ENCODE assay signal across 8 mouse cellular contexts in the genomic region with DNA sequence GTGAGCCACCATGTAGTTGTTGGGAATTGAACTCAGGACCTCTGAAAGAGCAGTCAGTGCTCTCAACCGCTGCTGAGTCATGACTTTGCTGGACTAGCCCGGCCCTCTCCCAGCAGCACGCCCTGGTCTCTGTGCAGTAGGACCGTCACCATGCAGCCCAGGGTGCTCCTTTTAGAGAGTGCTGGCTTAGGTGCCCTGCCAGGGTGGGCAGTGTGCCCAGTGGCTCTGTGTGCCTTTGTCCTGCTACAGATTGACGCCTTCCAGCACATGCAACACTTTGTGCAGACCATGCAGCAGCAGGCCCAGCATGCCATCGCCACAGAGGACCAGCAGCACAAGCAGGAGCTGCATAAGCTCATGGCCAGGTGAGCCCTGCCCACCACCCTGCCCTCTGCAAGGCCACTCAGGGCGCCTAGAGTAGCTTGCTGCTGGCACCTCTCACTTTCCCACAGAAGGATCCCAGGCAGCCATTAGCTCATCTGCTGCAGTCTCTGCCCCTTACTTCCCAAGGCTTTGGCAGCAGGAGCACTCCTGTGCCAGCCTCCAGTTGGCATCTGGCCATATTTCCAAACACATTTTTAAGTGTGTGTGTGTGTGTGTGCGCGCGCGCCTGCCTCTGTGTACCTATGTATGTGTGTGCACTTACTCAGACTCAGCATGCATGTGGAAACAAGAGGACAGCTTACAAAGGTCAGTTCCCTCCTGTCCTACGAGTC. TPM values are rescaled to one million over a fixed set of nuclear protein-coding genes. Genes with fewer than 3 reads are reported as not detected.
A peak's percentile ranks its signal among the peaks of the same experiment; 100 is the strongest.
DNase-seq lines count a peak whose midpoint lies in the region; ATAC-seq lines count a peak whose summit lies in the region.
"Had no signal": no experiment of that assay in that cellular context is flagged by ENCODE, and none has a peak within 500 bp of the region (broad histone marks: within the 10 kb centered on the region; RNA-seq: fewer than 3 reads in every experiment).

No protein-coding gene starts in this region.

- no peaks in the 10 kb centered on the region for H3K27me3 ChIP-seq in hindbrain, embryonic 14.5 days (ENCODE audit: control insufficient read depth, insufficient read depth, low read length)
- no peaks in the 10 kb centered on the region for H3K27me3 ChIP-seq in hindbrain, embryonic 12.5 days
- H3K27me3 ChIP-seq in forebrain, embryonic 16.5 days (replicated peaks; ENCODE audit: control insufficient read depth, insufficient read depth, low read length) = no peaks in the 10 kb centered on the region

- H3K4me3 ChIP-seq in hindbrain, embryonic 14.5 days (replicated peaks; ENCODE audit: low read length) = no peak overlapping the region
- no peak overlapping the region for H3K4me3 ChIP-seq in hindbrain, embryonic 12.5 days
- no peak overlapping the region for H3K4me3 ChIP-seq in forebrain, embryonic 16.5 days (replicated peaks; ENCODE audit: low read length)
- H3K4me3 ChIP-seq: erythroblast, embryonic 14.5 days had no signal

- 81% methylated on average over 12 of the region's 12 CpGs for WGBS in hindbrain, embryonic 14.5 days
- WGBS in hindbrain, embryonic 12.5 days = 88% methylated on average over 12 of the region's 12 CpGs
- WGBS in forebrain, embryonic 16.5 days = 57% methylated on average over 12 of the region's 12 CpGs

- no peaks in the 10 kb centered on the region for H3K9me3 ChIP-seq in hindbrain, embryonic 14.5 days (ENCODE audit: control insufficient read depth, low read length)
- no peaks in the 10 kb centered on the region for H3K9me3 ChIP-seq in hindbrain, embryonic 12.5 days (replicated peaks)
- H3K9me3 ChIP-seq in forebrain, embryonic 16.5 days (ENCODE audit: control insufficient read depth, low read length) = no peaks in the 10 kb centered on the region

- H3K27ac ChIP-seq in hindbrain, embryonic 14.5 days = no peak overlapping the region
- no peak overlapping the region for H3K27ac ChIP-seq in hindbrain, embryonic 12.5 days
- H3K27ac ChIP-seq in forebrain, embryonic 16.5 days (ENCODE audit: low read length) = no peak overlapping the region; the same call in 1 of the 2 replicates

- no peaks in the 10 kb centered on the region for H3K4me1 ChIP-seq in hindbrain, embryonic 14.5 days (replicated peaks; ENCODE audit: control insufficient read depth, insufficient read depth, low read length)
- no peaks in the 10 kb centered on the region for H3K4me1 ChIP-seq in hindbrain, embryonic 12.5 days
- H3K4me1 ChIP-seq in forebrain, embryonic 16.5 days (replicated peaks; ENCODE audit: control insufficient read depth, insufficient read depth, low read length) = peaks cover 4% of the 10 kb centered on the region

- peaks cover 98% of the 10 kb centered on the region for H3K36me3 ChIP-seq in hindbrain, embryonic 14.5 days (replicated peaks; ENCODE audit: control insufficient read depth, insufficient read depth)
- peaks cover 92% of the 10 kb centered on the region for H3K36me3 ChIP-seq in hindbrain, embryonic 12.5 days
- H3K36me3 ChIP-seq in forebrain, embryonic 16.5 days (ENCODE audit: control insufficient read depth, insufficient read depth) = peaks cover 52% of the 10 kb centered on the region

- H3K4me2 ChIP-seq in hindbrain, embryonic 14.5 days (replicated peaks) = no peak overlapping the region
- H3K4me2 ChIP-seq in hindbrain, embryonic 12.5 days (replicated peaks) = no peak overlapping the region
- no peak overlapping the region for H3K4me2 ChIP-seq in forebrain, embryonic 16.5 days (ENCODE audit: low read length)

- peak; percentile 57; the same call in 1 of the 2 replicates for ATAC-seq in hindbrain, embryonic 14.5 days (ENCODE audit: low FRiP score)
- ATAC-seq in hindbrain, embryonic 12.5 days (ENCODE audit: low FRiP score) = no peak
- ATAC-seq in forebrain, embryonic 16.5 days = peak; percentile 88

- H3K9ac ChIP-seq in hindbrain, embryonic 14.5 days = no peak overlapping the region
- no peak overlapping the region for H3K9ac ChIP-seq in hindbrain, embryonic 12.5 days
- no peak overlapping the region for H3K9ac ChIP-seq in forebrain, embryonic 16.5 days (replicated peaks; ENCODE audit: low read depth, low read length)

- no peak for DNase-seq in hindbrain, embryonic 14.5 days (ENCODE audit: low spot score)
- peak; percentile 35 for DNase-seq in right cerebral cortex, postnatal 14 days
- DNase-seq in right cerebral cortex, postnatal 25 days = no peak
- DNase-seq in spleen, postnatal 36 days (ENCODE audit: low spot score in 2 of 2) = no peak
- DNase-seq in embryo, embryonic 10.5 days (ENCODE audit: low spot score) = no peak

RNA-seq across cellular contexts. Expression of a gene that starts 24.5 kb away (rescaled TPM):
- 85.9 and 98.4 TPM in 2 replicates for polyA plus RNA-seq in hindbrain, embryonic 14.5 days (2014; fragmentation: Nextera tagmentation; extraction: Ambion mirVana)
- polyA plus RNA-seq in hindbrain, embryonic 12.5 days (2016; fragmentation: Nextera tagmentation; extraction: Ambion mirVana) = 92.3 and 97.6 TPM in 2 replicates
- polyA plus RNA-seq in forebrain, embryonic 16.5 days (2015; fragmentation: Nextera tagmentation; extraction: Ambion mirVana) = 105 and 107 TPM in 2 replicates

RNA-seq across cellular contexts. Expression of a gene that starts 33.5 kb away (rescaled TPM):
- 0.31 and 0.50 TPM in 2 replicates for polyA plus RNA-seq in hindbrain, embryonic 14.5 days (2014; fragmentation: Nextera tagmentation; extraction: Ambion mirVana)
- polyA plus RNA-seq in hindbrain, embryonic 12.5 days (2016; fragmentation: Nextera tagmentation; extraction: Ambion mirVana) = 0.35 and 0.38 TPM in 2 replicates
- polyA plus RNA-seq in forebrain, embryonic 16.5 days (2015; fragmentation: Nextera tagmentation; extraction: Ambion mirVana) = 0.29 and 0.32 TPM in 2 replicates
- polyA plus RNA-seq: erythroblast, embryonic 14.5 days had no signal

RNA-seq across cellular contexts. Expression of a gene that starts 57.5 kb away (rescaled TPM):
- polyA plus RNA-seq in hindbrain, embryonic 14.5 days (2014; fragmentation: Nextera tagmentation; extraction: Ambion mirVana) = 180 and 191 TPM in 2 replicates
- polyA plus RNA-seq in hindbrain, embryonic 12.5 days (2016; fragmentation: Nextera tagmentation; extraction: Ambion mirVana) = 143 and 148 TPM in 2 replicates
- 187 and 190 TPM in 2 replicates for polyA plus RNA-seq in forebrain, embryonic 16.5 days (2015; fragmentation: Nextera tagmentation; extraction: Ambion mirVana)
